Mouse (Mus musculus) forebrain, embryonic 11.5 days (tissue): ENCODE data around the gene Anxa6. TPM values are rescaled to one million over a fixed set of nuclear protein-coding genes. Genes with fewer than 3 reads are reported as not detected.

Experiments used
- ATAC-seq: fragments of 200-750 bp; cut with Nextera tagmentation; replicated peaks from 2 replicates; pipeline ENCODE4 v1.8.0; 2017; ENCODE audit warnings: moderate TSS enrichment; ENCODE audit not compliant: low FRiP score
- DNase-seq: peaks from one replicate; pipeline ENCODE4 v3.0.0-alpha.2; 2017; ENCODE audit warnings: low spot score
- H3K27ac ChIP-seq: fragments of 300-500 bp; sonication (generic); 2 replicates; pipeline ENCODE4 v1.5.1; 2014; ENCODE audit warnings: low read depth, low read length
- H3K27me3 ChIP-seq: fragments of 300-500 bp; sonication (generic); 2 replicates; pipeline ENCODE4 v1.6.1; 2014; ENCODE audit warnings: mild to moderate bottlenecking, low read length, mixed read lengths; ENCODE audit not compliant: control insufficient read depth, insufficient read depth
- H3K36me3 ChIP-seq: fragments of 300-500 bp; sonication (generic); 2 replicates; pipeline ENCODE4 v1.6.1; 2014; ENCODE audit warnings: mild to moderate bottlenecking, low read length, moderate library complexity, mixed read lengths; ENCODE audit not compliant: control insufficient read depth, insufficient read depth
- H3K4me1 ChIP-seq: fragments of 300-500 bp; sonication (generic); replicated peaks from 2 replicates; pipeline ENCODE4 v1.6.1; 2014; ENCODE audit warnings: low read length, mixed read lengths; ENCODE audit not compliant: control insufficient read depth, insufficient read depth
- H3K4me2 ChIP-seq: fragments of 300-500 bp; sonication (generic); 2 replicates; pipeline ENCODE4 v1.6.1; 2014; ENCODE audit warnings: low read depth, mild to moderate bottlenecking, low read length, moderate library complexity, mixed read lengths; ENCODE audit not compliant: severe bottlenecking
- H3K4me3 ChIP-seq: fragments of 300-500 bp; sonication (generic); 2 replicates; pipeline ENCODE4 v1.5.1; 2014; ENCODE audit warnings: low read depth, low read length
- H3K9ac ChIP-seq: fragments of 300-500 bp; sonication (generic); 2 replicates; pipeline ENCODE4 v1.6.1; 2014; ENCODE audit warnings: low read length
- H3K9me3 ChIP-seq: fragments of 300-500 bp; sonication (generic); 2 replicates; pipeline ENCODE4 v1.6.1; 2016; ENCODE audit warnings: low read length, mixed read lengths; ENCODE audit not compliant: control insufficient read depth
- WGBS: fragments of 180-500 bp; shearing (Covaris S2); extraction: QIAGEN DNeasy Blood & Tissue Kit; methylation state at CpG from one replicate; pipeline ENCODE4 v1.1.7; 2014; 5-methylcytosine and 5-hydroxymethylcytosine counted together
- polyA plus RNA-seq: library from polyadenylated mRNA; unstranded; fragments of >200 nt; fragmentation: Nextera tagmentation; extraction: Ambion mirVana; gene quantifications from 2 replicates; pipeline ENCODE4 v1.2.1, GENCODE M21; 2014

Anxa6 gene
- polyA plus RNA-seq, 1 experiment from 2014 or later, result 59.6 TPM

- 83% methylated on average over 6 of the region's 6 CpGs for WGBS
- Histone ChIP-seq H3K4me3 (no peak overlapping the region), H3K4me2 (no peak overlapping the region), H3K27me3 (no peaks in the 10 kb centered on the region), H3K4me1 (peaks cover 5% of the 10 kb centered on the region; the same call in 1 of the 2 replicates), H3K9me3 (no peaks in the 10 kb centered on the region), H3K9ac (no peak overlapping the region), H3K27ac (no peak overlapping the region), H3K36me3 (no peaks in the 10 kb centered on the region)
- DNase-seq (no peak), ATAC-seq (no peak)
Measured at GRCm38 (mm10) chr11:54950684-54951083, 82.6 kb downstream of the Anxa6 start.

DNA sequence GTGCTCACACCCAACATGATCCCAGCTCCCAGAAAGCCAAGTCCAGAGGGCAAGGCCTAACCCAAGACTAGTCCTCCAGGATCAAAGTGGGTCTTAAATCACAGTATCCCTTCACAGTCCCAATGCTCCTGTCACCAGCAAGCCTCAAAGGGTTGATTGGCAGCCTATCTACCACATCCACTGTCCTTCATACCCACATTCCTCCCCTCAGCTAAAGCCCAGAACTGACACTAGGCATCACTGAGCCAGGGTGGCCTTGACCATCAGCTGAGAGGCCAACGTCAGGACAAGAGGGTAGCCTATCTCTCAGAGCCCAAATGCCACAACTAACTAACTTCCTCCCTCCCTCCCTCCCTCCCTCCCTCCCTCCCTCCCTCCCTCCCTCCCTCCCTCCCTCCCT, 83.5 kb downstream of the Anxa6 start:
- DNase-seq (no peak), ATAC-seq (no peak)
- no peak overlapping the region for H3K4me2 ChIP-seq
- H3K27ac ChIP-seq, result no peak overlapping the region
- H3K27me3 ChIP-seq, result no peaks in the 10 kb centered on the region
- H3K4me3 ChIP-seq, result no peak overlapping the region
- H3K9me3 ChIP-seq, result no peaks in the 10 kb centered on the region
- H3K9ac ChIP-seq, result no peak overlapping the region
- H3K4me1 ChIP-seq, result peaks cover 4% of the 10 kb centered on the region; the same call in 1 of the 2 replicates
- 78% methylated on average over 1 of the region's 1 CpGs for WGBS
- H3K36me3 ChIP-seq, result no peaks in the 10 kb centered on the region

DNA sequence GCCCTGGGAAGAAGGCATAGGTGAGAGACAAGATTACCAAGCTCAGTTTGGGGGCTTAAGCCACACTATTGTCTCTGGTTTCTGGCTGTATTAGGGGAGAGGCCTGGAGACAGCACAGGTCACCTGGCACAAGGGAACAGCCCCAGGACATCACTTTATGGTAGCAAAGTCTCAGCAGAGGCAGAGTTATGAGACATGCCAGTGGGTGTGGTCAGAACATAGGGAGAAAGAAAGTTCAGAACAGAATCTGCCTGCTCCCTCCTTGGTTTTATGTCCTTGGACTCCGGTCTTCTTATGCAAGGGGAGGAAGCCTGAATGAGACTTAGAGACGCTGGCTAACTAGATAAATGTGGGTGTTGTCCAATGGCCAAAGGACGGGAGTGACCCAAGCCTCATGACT, 88.5 kb downstream of the Anxa6 start:
- ATAC-seq (no peak), DNase-seq (no peak)
- Histone ChIP-seq H3K9ac (no peak overlapping the region), H3K4me3 (no peak overlapping the region), H3K4me2 (no peak overlapping the region), H3K9me3 (no peaks in the 10 kb centered on the region), H3K4me1 (no peaks in the 10 kb centered on the region), H3K27ac (no peak overlapping the region), H3K27me3 (no peaks in the 10 kb centered on the region), H3K36me3 (no peaks in the 10 kb centered on the region)
- 80% methylated on average over 3 of the region's 3 CpGs for WGBS

- H3K27ac ChIP-seq, result no peak overlapping the region
- no peak overlapping the region for H3K4me3 ChIP-seq
- ATAC-seq (no peak), DNase-seq (no peak)
- no peak overlapping the region for H3K4me2 ChIP-seq
- no peaks in the 10 kb centered on the region for H3K4me1 ChIP-seq
- H3K36me3 ChIP-seq, result no peaks in the 10 kb centered on the region
- WGBS, result 74% methylated on average over 7 of the region's 7 CpGs
- H3K9me3 ChIP-seq, result no peaks in the 10 kb centered on the region
- H3K27me3 ChIP-seq, result no peaks in the 10 kb centered on the region
- no peak overlapping the region for H3K9ac ChIP-seq
Measured at GRCm38 (mm10) chr11:54940056-54940455, 93.2 kb downstream of the Anxa6 start.

DNA sequence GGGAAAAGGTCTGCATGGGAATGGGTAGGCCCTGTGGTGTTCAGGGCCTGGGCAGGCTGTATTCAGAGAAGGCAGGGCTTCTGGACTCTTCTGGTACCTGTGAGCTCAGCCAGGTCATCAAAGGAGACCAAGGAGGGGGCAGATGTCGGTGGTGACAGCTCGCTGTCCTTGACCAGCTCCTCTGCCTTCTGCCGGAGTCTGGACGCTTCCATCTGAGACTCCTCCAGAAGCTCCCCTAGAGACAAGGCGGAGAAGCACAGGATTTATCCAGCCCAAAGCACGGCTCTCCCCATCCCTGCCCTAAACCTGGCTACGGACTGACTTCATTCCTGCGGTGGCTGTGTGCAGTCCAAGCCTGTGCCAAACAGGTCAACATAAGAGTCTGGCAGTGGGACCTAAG, 93.7 kb downstream of the Anxa6 start:
- Histone ChIP-seq H3K9ac (no peak overlapping the region), H3K36me3 (no peaks in the 10 kb centered on the region), H3K9me3 (no peaks in the 10 kb centered on the region), H3K4me2 (no peak overlapping the region), H3K27ac (no peak overlapping the region), H3K27me3 (no peaks in the 10 kb centered on the region), H3K4me3 (no peak overlapping the region), H3K4me1 (no peaks in the 10 kb centered on the region)
- no peak for ATAC-seq
- DNase-seq, result no peak
- WGBS, result 87% methylated on average over 8 of the region's 8 CpGs

DNA sequence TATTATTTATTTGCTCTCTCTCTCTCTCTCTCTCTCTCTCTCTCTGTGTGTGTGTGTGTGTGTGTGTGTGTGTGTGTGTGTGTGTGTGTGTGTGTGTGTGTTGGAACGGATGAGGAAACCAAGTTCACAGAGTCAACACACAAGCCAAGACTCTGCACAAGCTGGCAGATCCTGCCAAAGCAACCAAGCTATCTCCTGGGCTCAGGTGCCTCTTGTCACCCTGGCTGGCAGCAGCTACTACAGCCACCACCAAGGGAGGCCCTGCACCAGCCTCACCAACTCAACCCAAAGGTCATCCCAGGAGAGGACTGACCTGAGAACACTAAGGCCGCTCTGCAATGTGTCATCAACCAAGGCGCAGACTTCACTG, 96.5 kb downstream of the Anxa6 start:
- Histone ChIP-seq H3K4me1 (no peaks in the 10 kb centered on the region), H3K9ac (no peak overlapping the region), H3K4me3 (no peak overlapping the region), H3K36me3 (no peaks in the 10 kb centered on the region), H3K27me3 (no peaks in the 10 kb centered on the region), H3K27ac (no peak overlapping the region), H3K9me3 (no peaks in the 10 kb centered on the region), H3K4me2 (no peak overlapping the region)
- ATAC-seq (no peak), DNase-seq (no peak)
- 96% methylated on average over 3 of the region's 3 CpGs for WGBS

- no peak for ATAC-seq
- Histone ChIP-seq H3K4me2 (no peak overlapping the region), H3K4me3 (no peak overlapping the region), H3K27me3 (no peaks in the 10 kb centered on the region), H3K9me3 (no peaks in the 10 kb centered on the region), H3K9ac (no peak overlapping the region; the same call in 1 of the 2 replicates), H3K4me1 (no peaks in the 10 kb centered on the region), H3K36me3 (no peaks in the 10 kb centered on the region), H3K27ac (no peak overlapping the region)
- 49% methylated on average over 12 of the region's 12 CpGs for WGBS
- DNase-seq, result no peak
Measured at GRCm38 (mm10) chr11:54936035-54936770, 97.0 kb downstream of the Anxa6 start.

DNA sequence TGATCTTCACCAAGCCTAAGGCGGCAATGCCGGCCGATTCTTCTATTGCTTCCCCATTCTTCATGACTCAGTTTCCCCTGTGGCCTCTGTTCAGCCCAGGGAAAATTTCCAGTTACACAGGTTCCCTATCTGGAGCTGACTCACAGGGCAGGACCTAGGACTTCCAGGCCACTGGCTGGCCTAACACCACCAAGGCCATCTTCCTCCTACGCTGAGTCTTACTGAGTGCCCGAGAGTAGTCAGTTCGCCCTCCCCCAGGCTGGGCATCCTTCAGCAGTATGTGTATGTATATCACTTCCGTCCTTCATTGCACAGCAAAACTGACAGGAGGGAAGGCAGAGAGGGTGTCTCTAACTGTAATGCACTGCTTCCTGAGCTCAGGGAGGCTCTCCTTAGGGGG, 99.0 kb downstream of the Anxa6 start:
- Histone ChIP-seq H3K27me3 (no peaks in the 10 kb centered on the region), H3K4me1 (no peaks in the 10 kb centered on the region), H3K4me2 (no peak overlapping the region), H3K9ac (no peak overlapping the region), H3K4me3 (no peak overlapping the region), H3K36me3 (no peaks in the 10 kb centered on the region), H3K9me3 (no peaks in the 10 kb centered on the region), H3K27ac (no peak overlapping the region)
- DNase-seq (no peak), ATAC-seq (no peak)
- 97% methylated on average over 7 of the region's 7 CpGs for WGBS

DNA sequence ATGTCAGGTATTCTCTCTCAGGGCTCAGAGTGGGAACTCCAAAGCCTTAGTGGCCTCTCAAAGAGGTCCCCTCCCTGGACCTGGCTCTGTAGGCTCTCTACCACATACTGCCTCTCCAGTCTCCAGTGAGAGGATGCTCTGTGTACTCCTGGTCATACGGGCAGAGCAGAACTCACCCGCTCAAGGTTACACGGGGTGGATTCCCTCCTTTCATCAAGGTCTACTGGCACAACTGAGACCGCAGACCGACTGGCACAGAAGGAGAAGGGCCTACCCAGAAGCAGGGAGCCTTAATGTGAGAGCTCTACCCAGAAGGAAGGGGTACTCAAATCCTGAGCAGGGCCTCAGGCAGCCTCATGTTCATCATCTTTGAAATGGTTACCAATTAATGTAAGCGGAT, 100.7 kb downstream of the Anxa6 start:
- Histone ChIP-seq H3K9ac (no peak overlapping the region), H3K36me3 (no peaks in the 10 kb centered on the region), H3K4me2 (no peak overlapping the region), H3K9me3 (no peaks in the 10 kb centered on the region), H3K4me1 (no peaks in the 10 kb centered on the region), H3K4me3 (no peak overlapping the region), H3K27me3 (no peaks in the 10 kb centered on the region), H3K27ac (no peak overlapping the region)
- ATAC-seq, result no peak
- WGBS, result 90% methylated on average over 6 of the region's 6 CpGs
- DNase-seq, result no peak
